Mouse (Mus musculus) cerebellum, adult 2 months (tissue): ENCODE measurements around the gene Plekhd1.

Source experiments
- CTCF ChIP-seq: fragments of 200-500 bp; IDR thresholded peaks from 2 replicates; pipeline ENCODE4 v1.5.1; 2011; ENCODE audit warnings: low read depth, mild to moderate bottlenecking, control low read depth, low read length, moderate library complexity, borderline replicate concordance; ENCODE audit not compliant: insufficient read depth
- POLR2A ChIP-seq: fragments of 200-500 bp; IDR thresholded peaks from 2 replicates; pipeline ENCODE4 v1.6.1; 2011; ENCODE audit warnings: low read length, control low read depth, borderline replicate concordance; ENCODE audit not compliant: insufficient read depth

GRCm38 (mm10) chr12:80689696-80690095, 2.7 kb upstream of the Plekhd1 start:
- TF ChIP-seq POLR2A: no peak
- no peak for TF ChIP-seq CTCF
